Mouse (Mus musculus) erythroblast, embryonic 14.5 days (primary cell): ENCODE data around the gene Olfr1321. TPM values are rescaled to one million over a fixed set of nuclear protein-coding genes. Genes with fewer than 3 reads are reported as not detected.

Experiments
- H3K27me3 ChIP-seq: 2 replicates; pipeline ENCODE4 v1.6.1; 2012; ENCODE audit warnings: inconsistent platforms; ENCODE audit not compliant: control insufficient read depth
- H3K36me3 ChIP-seq: 2 replicates; pipeline ENCODE4 v1.6.1; 2012; ENCODE audit warnings: mild to moderate bottlenecking, inconsistent platforms; ENCODE audit not compliant: control insufficient read depth
- H3K4me1 ChIP-seq: 2 replicates; pipeline ENCODE4 v1.6.1; 2012; ENCODE audit warnings: inconsistent platforms; ENCODE audit not compliant: control insufficient read depth
- H3K4me3 ChIP-seq: replicated peaks from 2 replicates; pipeline ENCODE3; 2012; ENCODE audit warnings: moderate library complexity, mild to moderate bottlenecking, inconsistent platforms
- H3K9me3 ChIP-seq: 2 replicates; pipeline ENCODE4 v1.6.1; 2012; ENCODE audit warnings: low read length, inconsistent platforms, mixed read lengths; ENCODE audit not compliant: control insufficient read depth
- GATA1 ChIP-seq: IDR thresholded peaks from 2 replicates; pipeline ENCODE4 v1.6.1; 2012; ENCODE audit warnings: low read length, inconsistent platforms, mixed read lengths
- TAL1 ChIP-seq: IDR thresholded peaks from 3 replicates; pipeline ENCODE4 v1.6.1; 2012; ENCODE audit warnings: low read length, inconsistent platforms, mixed read lengths
- polyA plus RNA-seq: library from polyadenylated mRNA; stranded (reverse); fragments of >175 nt; gene quantifications from 2 replicates; pipeline ENCODE4 v1.2.3, GENCODE M21; 2012

Olfr1321 gene
- polyA plus RNA-seq = not detected in 2 replicates

- H3K36me3 ChIP-seq = no peaks in the 10 kb centered on the region
Observed at GRCm38 (mm10) chrX:49734959-49735358, at the start of gene Olfr1321. TSS of gene Olfr1321 (minus strand) at chrX:49735059.

DNA sequence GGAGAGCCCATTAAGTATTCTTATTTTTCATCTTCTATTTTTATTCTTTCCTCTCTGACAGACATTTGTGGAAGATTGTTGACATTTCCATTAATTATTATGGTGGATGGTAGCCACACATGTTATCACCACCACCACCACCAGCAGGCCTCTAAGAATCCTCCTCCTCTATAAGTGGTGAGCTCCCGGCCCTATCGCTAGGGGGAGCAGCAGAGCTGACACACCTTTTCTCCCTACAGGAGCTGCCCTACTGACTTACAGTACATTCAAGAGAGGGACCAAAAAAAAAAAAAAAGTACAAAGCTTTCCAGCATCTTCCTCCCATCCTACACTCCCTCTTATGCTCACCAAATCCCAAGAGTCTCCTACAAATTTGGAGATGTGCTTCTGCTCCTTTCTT lies 36.0 kb upstream of the Olfr1321 start:
- H3K4me1 ChIP-seq = no peaks in the 10 kb centered on the region
- H3K27me3 ChIP-seq = no peaks in the 10 kb centered on the region
- H3K4me3 ChIP-seq = no peak overlapping the region
- TF ChIP-seq GATA1 (no peak), TAL1 (no peak)
- no peaks in the 10 kb centered on the region for H3K9me3 ChIP-seq
- no peaks in the 10 kb centered on the region for H3K36me3 ChIP-seq

More at GRCm38 (mm10) chrX:49734959-49735358, at the start of gene Olfr1321:
- H3K9me3 ChIP-seq = no peaks in the 10 kb centered on the region
- H3K27me3 ChIP-seq = no peaks in the 10 kb centered on the region
- H3K4me1 ChIP-seq = no peaks in the 10 kb centered on the region
- TF ChIP-seq TAL1 (no peak), GATA1 (no peak)
- H3K4me3 ChIP-seq = no peak within 1 kb of the TSS

DNA sequence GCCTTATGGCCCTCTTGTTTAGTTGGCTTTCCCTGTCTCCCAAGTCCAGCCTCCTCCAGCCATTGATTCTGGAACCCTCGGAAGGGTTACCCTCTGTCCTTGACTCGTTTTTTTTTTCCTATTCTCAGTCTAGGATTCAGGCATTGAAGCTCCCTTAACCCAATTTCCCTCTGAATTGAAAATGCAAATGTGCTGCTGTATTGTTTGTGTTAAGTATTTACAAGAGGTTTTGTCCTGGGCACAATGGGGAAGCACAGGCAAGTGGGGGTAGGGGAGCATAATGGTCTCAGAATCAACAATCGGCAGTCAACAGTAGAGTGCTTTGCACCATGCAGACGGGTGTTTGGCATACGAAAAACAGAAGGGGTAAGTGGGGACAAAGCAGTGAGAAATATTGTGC lies 10.3 kb upstream of the Olfr1321 start:
- Histone ChIP-seq H3K4me3 (no peak overlapping the region), H3K27me3 (no peaks in the 10 kb centered on the region), H3K36me3 (no peaks in the 10 kb centered on the region), H3K9me3 (no peaks in the 10 kb centered on the region), H3K4me1 (no peaks in the 10 kb centered on the region)
- TF ChIP-seq TAL1 = no peak
- no peak for TF ChIP-seq GATA1

Other genes with a start within 250 kb of the Olfr1321 start
- not detected in 2 replicates for gene Olfr1320, start 62.7 kb downstream of the Olfr1321 start, polyA plus RNA-seq
- gene Igsf1, start 62.7 kb upstream of the Olfr1321 start, polyA plus RNA-seq = not detected in 2 replicates
- gene Olfr1322, start 156.4 kb upstream of the Olfr1321 start, polyA plus RNA-seq = not detected in 2 replicates